Mouse (Mus musculus) myocyte (in vitro differentiated cells): ENCODE measurements around the gene Gm42688. TPM values are rescaled to one million over a fixed set of nuclear protein-coding genes. Genes with fewer than 3 reads are reported as not detected.

Source experiments
- H3K27me3 ChIP-seq: one replicate; pipeline ENCODE4 v1.6.1; 2011; ENCODE audit not compliant: control insufficient read depth, insufficient read depth, insufficient read length
- H3K36me3 ChIP-seq: one replicate; pipeline ENCODE4 v1.6.1; 2011; ENCODE audit not compliant: control insufficient read depth, insufficient read depth
- H3K4me2 ChIP-seq: one replicate; pipeline ENCODE4 v1.6.1; 2011; ENCODE audit warnings: low read depth, control low read depth
- H3K4me3 ChIP-seq: one replicate; pipeline ENCODE4 v1.5.1; 2011; ENCODE audit warnings: mild to moderate bottlenecking, control low read depth, moderate library complexity
- H3K79me2 ChIP-seq: one replicate; pipeline ENCODE4 v1.6.1; 2011; ENCODE audit not compliant: control insufficient read depth, insufficient read depth
- H3ac ChIP-seq: one replicate; pipeline ENCODE4 v1.6.1; 2011; ENCODE audit not compliant: control insufficient read depth, insufficient read length
- CEBPB ChIP-seq: IDR thresholded peaks from 2 replicates; pipeline ENCODE4 v1.6.1; 2011; ENCODE audit warnings: mild to moderate bottlenecking, moderate library complexity; ENCODE audit not compliant: poor library complexity, insufficient read depth, severe bottlenecking
- E2F4 ChIP-seq: IDR thresholded peaks from one replicate; pipeline ENCODE4 v1.6.1; 2011; ENCODE audit warnings: mild to moderate bottlenecking, control low read depth, moderate library complexity; ENCODE audit not compliant: insufficient read depth
- MAX ChIP-seq: IDR thresholded peaks from one replicate; pipeline ENCODE4 v1.6.1; 2011; ENCODE audit warnings: low read depth, mild to moderate bottlenecking, control low read depth
- MYOD1 ChIP-seq, 3 experiments: IDR thresholded peaks; one replicate each; pipeline ENCODE4 v1.6.1; 2011; ENCODE audit warnings: control low read depth in 2 of 3, low read depth in 2 of 3, mild to moderate bottlenecking in 2 of 3, moderate library complexity in 1 of 3; ENCODE audit not compliant: insufficient read length in 2 of 3, control insufficient read depth in 1 of 3
- MYOG ChIP-seq, 3 experiments: IDR thresholded peaks; one replicate each; pipeline ENCODE4 v1.6.1; 2011; ENCODE audit warnings: control low read depth in 2 of 3, low read depth in 2 of 3, mild to moderate bottlenecking in 2 of 3; ENCODE audit not compliant: insufficient read length in 2 of 3, control insufficient read depth in 1 of 3, insufficient read depth in 1 of 3
- POLR2A ChIP-seq: IDR thresholded peaks from one replicate; pipeline ENCODE4 v1.6.1; 2011; ENCODE audit warnings: low read depth, mild to moderate bottlenecking, control low read depth, moderate library complexity; ENCODE audit not compliant: insufficient read length
- POLR2AphosphoS2 ChIP-seq: IDR thresholded peaks from one replicate; pipeline ENCODE4 v1.6.1; 2011; ENCODE audit warnings: low read depth, control low read depth; ENCODE audit not compliant: insufficient read length
- REST ChIP-seq: IDR thresholded peaks from one replicate; pipeline ENCODE4 v1.6.1; 2011; ENCODE audit warnings: mild to moderate bottlenecking, control low read depth, moderate library complexity; ENCODE audit not compliant: insufficient read depth, insufficient read length
- SRF ChIP-seq: IDR thresholded peaks from one replicate; pipeline ENCODE4 v1.6.1; 2011; ENCODE audit warnings: low read depth; ENCODE audit not compliant: control insufficient read depth, insufficient read length
- TCF12 ChIP-seq: IDR thresholded peaks from one replicate; pipeline ENCODE4 v1.6.1; 2011; ENCODE audit warnings: mild to moderate bottlenecking, control low read depth; ENCODE audit not compliant: poor library complexity, insufficient read depth, severe bottlenecking
- TCF3 ChIP-seq: IDR thresholded peaks from one replicate; pipeline ENCODE4 v1.6.1; 2011; ENCODE audit warnings: low read depth, control low read depth; ENCODE audit not compliant: insufficient read length
- USF1 ChIP-seq: IDR thresholded peaks from one replicate; pipeline ENCODE4 v1.6.1; 2011; ENCODE audit warnings: low read depth, mild to moderate bottlenecking, control low read depth, moderate library complexity
- polyA plus RNA-seq: library from polyadenylated mRNA; unstranded; fragments of >200 nt; fragmentation: generic; extraction: Trizol; gene quantifications from one replicate; pipeline ENCODE4 v1.2.1, GENCODE M21; 2012; ENCODE audit warnings: missing spikeins

The Gm42688 gene
- polyA plus RNA-seq, 1 experiment = 0.96 TPM

- peaks cover 29% of the 10 kb centered on the region for H3K27me3 ChIP-seq
These were observed 16.9 kb upstream of the Gm42688 start for GRCm38 (mm10) chr6:83084477-83084876.

GRCm38 (mm10) chr6:83086121-83087035 lies 15.0 kb upstream of the Gm42688 start, which contains the start of gene Lbx2:
Gene Lbx2 (plus strand): TSS chr6:83086367.
- no peak within 1 kb of the TSS for H3ac ChIP-seq
- no peak for TF ChIP-seq TCF3
- TF ChIP-seq POLR2AphosphoS2 = no peak
- no peak for TF ChIP-seq TCF12
- no peak for TF ChIP-seq REST
- TF ChIP-seq MYOD1 (IDR thresholded peaks at IDR 0.05; ENCODE audit: control insufficient read depth in 1 of 3, insufficient read length in 2 of 3, low read depth in 2 of 3) = no peak
- peaks cover 5% of the 10 kb centered on the region for H3K36me3 ChIP-seq
- peak within 1 kb of the TSS; percentile 48 for H3K4me2 ChIP-seq
- H3K79me2 ChIP-seq = no peaks in the 10 kb centered on the region
- H3K4me3 ChIP-seq = no peak within 1 kb of the TSS
- H3K27me3 ChIP-seq = peaks cover 42% of the 10 kb centered on the region

More at GRCm38 (mm10) chr6:83084477-83084876, 16.9 kb upstream of the Gm42688 start:
- Histone ChIP-seq H3K4me3 (no peak overlapping the region), H3K4me2 (no peak overlapping the region), H3K36me3 (peaks cover 5% of the 10 kb centered on the region), H3ac (no peak overlapping the region), H3K79me2 (no peaks in the 10 kb centered on the region)
- no peak for TF ChIP-seq MYOD1 (IDR thresholded peaks at IDR 0.05; ENCODE audit: control insufficient read depth in 1 of 3, insufficient read length in 2 of 3, low read depth in 2 of 3)
- no peak for TF ChIP-seq POLR2A
- TF ChIP-seq SRF = no peak
- TF ChIP-seq POLR2AphosphoS2 = no peak
- TF ChIP-seq TCF3 = no peak
- TF ChIP-seq CEBPB = no peak
- no peak for TF ChIP-seq MAX
- no peak for TF ChIP-seq REST
- TF ChIP-seq USF1 = no peak
- no peak for TF ChIP-seq MYOG (IDR thresholded peaks at IDR 0.05; ENCODE audit: control insufficient read depth in 1 of 3, insufficient read depth in 1 of 3, insufficient read length in 2 of 3, low read depth in 2 of 3)

GRCm38 (mm10) chr6:83087205-83087925 lies 14.1 kb upstream of the Gm42688 start:
- Histone ChIP-seq H3ac (no peak overlapping the region), H3K4me2 (no peak overlapping the region), H3K27me3 (peaks cover 42% of the 10 kb centered on the region), H3K4me3 (no peak overlapping the region), H3K36me3 (no peaks in the 10 kb centered on the region), H3K79me2 (no peaks in the 10 kb centered on the region)
- no peak for TF ChIP-seq E2F4
- no peak for TF ChIP-seq POLR2A
- TF ChIP-seq MAX = no peak
- no peak for TF ChIP-seq MYOG (IDR thresholded peaks at IDR 0.05; ENCODE audit: control insufficient read depth in 1 of 3, insufficient read depth in 1 of 3, insufficient read length in 2 of 3, low read depth in 2 of 3)
- TF ChIP-seq SRF = no peak
- TF ChIP-seq POLR2AphosphoS2 = no peak
- no peak for TF ChIP-seq REST
- TF ChIP-seq CEBPB = no peak
- TF ChIP-seq TCF12 = no peak
- TF ChIP-seq MYOD1 (IDR thresholded peaks at IDR 0.05; ENCODE audit: control insufficient read depth in 1 of 3, insufficient read length in 2 of 3, low read depth in 2 of 3) = no peak
- TF ChIP-seq TCF3 = no peak
- TF ChIP-seq USF1 = no peak

GRCm38 (mm10) chr6:83087926-83088260 lies 13.5 kb upstream of the Gm42688 start:
- no peaks in the 10 kb centered on the region for H3K36me3 ChIP-seq
- TF ChIP-seq REST = no peak
- no peak for TF ChIP-seq SRF
- TF ChIP-seq POLR2AphosphoS2 = no peak
- no peak for TF ChIP-seq CEBPB
- no peak for TF ChIP-seq TCF3
- TF ChIP-seq POLR2A = no peak
- peaks cover 47% of the 10 kb centered on the region for H3K27me3 ChIP-seq
- no peak overlapping the region for H3ac ChIP-seq
- H3K4me2 ChIP-seq = no peak overlapping the region
- H3K4me3 ChIP-seq = no peak overlapping the region
- no peaks in the 10 kb centered on the region for H3K79me2 ChIP-seq
